Mouse (Mus musculus) midbrain, embryonic 10.5 days (tissue): ENCODE data around the gene Slc22a15. TPM values are rescaled to one million over a fixed set of nuclear protein-coding genes. Genes with fewer than 3 reads are reported as not detected.

Experiments used
- DNase-seq: peaks from one replicate; pipeline ENCODE4 v3.0.0-alpha.2; 2017; ENCODE audit warnings: low spot score
- H3K27ac ChIP-seq: fragments of 300-500 bp; sonication (generic); replicated peaks from 2 replicates; pipeline ENCODE4 v1.5.1; 2016; ENCODE audit warnings: mild to moderate bottlenecking
- H3K27me3 ChIP-seq: fragments of 300-500 bp; sonication (generic); 2 replicates; pipeline ENCODE4 v1.6.1; 2016; ENCODE audit warnings: low read depth, mild to moderate bottlenecking; ENCODE audit not compliant: poor library complexity, severe bottlenecking
- H3K36me3 ChIP-seq: fragments of 300-500 bp; sonication (generic); 2 replicates; pipeline ENCODE4 v1.6.1; 2016; ENCODE audit warnings: mild to moderate bottlenecking, moderate library complexity
- H3K4me1 ChIP-seq: fragments of 300-500 bp; sonication (generic); 2 replicates; pipeline ENCODE4 v1.6.1; 2016
- H3K4me3 ChIP-seq: fragments of 300-500 bp; sonication (generic); 2 replicates; pipeline ENCODE4 v1.5.1; 2016; ENCODE audit warnings: mild to moderate bottlenecking, moderate library complexity
- H3K9me3 ChIP-seq: fragments of 300-500 bp; sonication (generic); replicated peaks from 2 replicates; pipeline ENCODE4 v1.6.1; 2016; ENCODE audit warnings: mild to moderate bottlenecking
- WGBS: fragments of 180-500 bp; shearing (Covaris S2); methylation state at CpG from one replicate; pipeline ENCODE4 v1.1.7; 2016; 5-methylcytosine and 5-hydroxymethylcytosine counted together
- polyA plus RNA-seq: library from polyadenylated mRNA; unstranded; fragments of >200 nt; fragmentation: Nextera tagmentation; extraction: Ambion mirVana; gene quantifications from 2 replicates; pipeline ENCODE4 v1.2.1, GENCODE M21; 2016

The Slc22a15 gene
- polyA plus RNA-seq, 1 experiment from 2014 or later, result 3.7 TPM

DNA sequence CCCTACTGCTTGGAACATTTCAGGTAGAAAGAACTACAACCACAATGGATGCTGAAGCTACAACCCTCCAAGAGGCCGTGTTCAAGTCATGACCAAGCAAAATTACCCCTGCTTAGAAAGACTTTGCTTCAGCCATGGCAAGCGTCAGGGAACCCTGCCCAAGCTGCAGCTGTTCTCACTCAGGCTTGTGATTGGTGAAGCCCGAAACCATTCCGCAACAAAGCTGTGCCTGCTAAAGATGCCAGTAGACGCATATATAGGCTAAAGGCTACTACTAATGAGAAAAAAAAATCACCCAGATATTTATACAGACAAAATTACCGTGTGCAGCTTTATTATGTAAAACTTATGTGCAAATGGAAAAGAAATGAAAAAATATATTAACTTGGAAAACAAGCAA, 12.2 kb downstream of the Slc22a15 start:
- Histone ChIP-seq H3K9me3 (no peaks in the 10 kb centered on the region), H3K4me1 (no peaks in the 10 kb centered on the region), H3K4me3 (no peak overlapping the region), H3K27ac (no peak overlapping the region), H3K36me3 (peaks cover 11% of the 10 kb centered on the region; the same call in 1 of the 2 replicates), H3K27me3 (no peaks in the 10 kb centered on the region)
- WGBS, result 88% methylated on average over 6 of the region's 6 CpGs
- DNase-seq, result no peak

DNA sequence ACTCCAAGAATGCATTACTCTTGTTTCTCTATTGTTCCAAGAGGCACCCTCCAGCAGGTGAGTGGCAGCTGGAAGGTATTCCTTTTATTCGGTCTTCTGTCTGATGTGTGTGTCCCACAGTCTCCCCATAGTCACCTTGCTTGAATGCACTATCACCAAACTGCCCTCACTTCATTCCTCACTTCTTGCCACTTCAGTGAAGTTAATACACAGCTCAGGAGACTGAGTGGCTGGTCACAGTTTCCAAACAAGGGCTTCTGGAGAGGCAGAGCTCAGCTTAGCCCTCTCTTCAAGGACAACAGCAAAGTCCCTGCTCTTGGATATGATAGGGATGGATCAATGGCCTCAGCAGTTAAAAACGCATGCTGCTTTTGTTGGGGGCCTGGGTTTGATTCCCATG, 17.2 kb downstream of the Slc22a15 start:
- Histone ChIP-seq H3K27ac (no peak overlapping the region), H3K36me3 (peaks cover 4% of the 10 kb centered on the region; the same call in 1 of the 2 replicates), H3K27me3 (no peaks in the 10 kb centered on the region), H3K4me3 (no peak overlapping the region), H3K9me3 (no peaks in the 10 kb centered on the region), H3K4me1 (peaks cover 12% of the 10 kb centered on the region; the same call in 1 of the 2 replicates)
- DNase-seq, result no peak
- WGBS, result 70% methylated on average over 2 of the region's 2 CpGs

DNA sequence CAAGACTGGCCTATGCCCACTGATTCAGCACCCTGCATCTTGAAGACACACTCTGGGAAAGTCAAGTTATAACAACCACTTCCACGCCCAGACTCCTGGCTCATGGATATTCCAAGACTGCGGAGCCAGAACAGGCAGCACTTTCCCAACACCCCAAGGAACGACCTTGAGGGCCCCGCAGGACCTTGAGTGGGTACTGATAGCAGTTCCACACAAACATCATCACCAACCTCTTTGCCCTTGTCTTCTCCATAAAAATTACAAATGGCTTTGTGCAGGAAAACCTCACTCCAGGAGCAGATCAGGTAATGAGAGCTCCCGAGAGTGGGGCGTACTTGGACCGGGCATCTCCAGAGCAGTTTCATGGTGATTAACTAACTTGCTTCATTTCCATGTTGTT, 19.5 kb downstream of the Slc22a15 start:
- H3K27me3 ChIP-seq, result no peaks in the 10 kb centered on the region
- H3K36me3 ChIP-seq, result peaks cover 4% of the 10 kb centered on the region; the same call in 1 of the 2 replicates
- no peak overlapping the region for H3K27ac ChIP-seq
- WGBS, result 91% methylated on average over 7 of the region's 7 CpGs
- peaks cover 12% of the 10 kb centered on the region; the same call in 1 of the 2 replicates for H3K4me1 ChIP-seq
- H3K9me3 ChIP-seq, result no peaks in the 10 kb centered on the region
- no peak for DNase-seq
- no peak overlapping the region for H3K4me3 ChIP-seq

DNA sequence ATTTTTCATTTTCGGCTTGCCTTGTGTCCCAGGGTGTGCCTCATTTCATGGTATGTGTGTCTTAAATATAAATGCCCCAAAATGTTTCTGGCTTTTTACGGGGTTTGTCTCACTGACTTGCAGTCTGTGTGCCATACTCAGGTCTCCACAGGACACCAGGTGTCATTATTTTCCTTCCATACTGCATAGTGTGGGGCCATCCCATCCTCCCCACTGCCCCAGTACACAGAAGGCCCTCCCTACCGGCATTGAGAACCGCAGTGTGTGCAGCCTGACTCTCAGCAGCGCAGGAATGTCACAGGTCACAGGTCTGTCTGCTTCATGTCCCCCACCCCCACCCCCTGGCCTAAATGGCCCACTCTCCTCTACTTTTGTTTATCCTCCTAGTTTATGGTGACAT, 21.2 kb downstream of the Slc22a15 start:
- Histone ChIP-seq H3K27me3 (no peaks in the 10 kb centered on the region), H3K4me3 (no peak overlapping the region), H3K9me3 (no peaks in the 10 kb centered on the region), H3K4me1 (peaks cover 12% of the 10 kb centered on the region; the same call in 1 of the 2 replicates), H3K36me3 (no peaks in the 10 kb centered on the region), H3K27ac (no peak overlapping the region)
- DNase-seq, result no peak
- 86% methylated on average over 5 of the region's 5 CpGs for WGBS

DNA sequence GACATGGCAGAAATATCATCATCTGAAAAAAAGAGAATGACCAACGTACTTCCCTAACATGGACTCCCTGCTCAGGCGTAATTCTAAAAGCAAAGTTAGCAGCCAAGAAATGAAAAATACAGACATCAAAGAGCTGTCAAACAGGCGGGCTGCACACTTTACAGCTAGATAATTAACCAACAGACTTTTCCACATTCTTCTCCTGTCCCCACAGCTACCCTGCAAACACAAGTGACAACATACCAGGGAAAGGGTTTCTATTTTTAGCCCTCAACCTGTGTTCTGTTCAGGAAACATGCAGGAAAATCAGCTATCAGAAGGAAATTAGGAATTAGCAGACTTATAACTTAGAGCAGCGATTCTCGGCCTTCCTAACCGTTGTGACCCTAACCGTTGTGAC, 21.9 kb downstream of the Slc22a15 start:
- Histone ChIP-seq H3K27me3 (no peaks in the 10 kb centered on the region), H3K27ac (no peak overlapping the region), H3K9me3 (no peaks in the 10 kb centered on the region), H3K36me3 (no peaks in the 10 kb centered on the region), H3K4me3 (no peak overlapping the region), H3K4me1 (peaks cover 12% of the 10 kb centered on the region; the same call in 1 of the 2 replicates)
- DNase-seq, result no peak
- 72% methylated on average over 7 of the region's 7 CpGs for WGBS

DNA sequence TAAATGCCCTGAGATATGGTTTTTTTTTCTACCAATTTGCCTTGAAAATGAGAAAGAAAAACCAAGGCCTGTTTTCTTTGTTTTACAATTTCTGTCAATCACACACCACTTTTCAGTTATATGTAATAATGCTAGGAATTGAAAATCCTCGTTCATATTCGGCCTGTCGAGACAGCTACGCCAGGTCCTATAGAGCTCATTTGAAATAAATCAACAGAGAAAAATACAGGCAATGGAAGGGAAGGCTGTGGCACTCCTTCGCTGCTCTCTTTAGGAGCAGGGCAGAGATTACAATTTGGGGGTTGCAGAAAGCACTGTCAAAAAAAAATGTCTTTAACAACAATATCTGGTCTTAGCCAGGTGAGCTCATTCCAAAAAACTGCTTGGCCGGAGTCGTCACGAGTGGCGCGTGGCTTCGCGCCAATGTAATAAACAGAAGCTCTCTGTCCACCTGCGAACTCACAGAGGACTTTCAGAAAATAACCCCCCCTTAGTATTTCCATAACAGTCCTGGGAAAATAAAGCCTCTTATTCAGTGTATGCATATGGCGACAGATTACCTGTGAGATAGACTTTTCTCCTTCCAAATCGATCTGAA, 26.8 kb downstream of the Slc22a15 start:
- no peaks in the 10 kb centered on the region for H3K36me3 ChIP-seq
- no peak overlapping the region for H3K4me3 ChIP-seq
- no peak overlapping the region for H3K27ac ChIP-seq
- no peaks in the 10 kb centered on the region for H3K9me3 ChIP-seq
- DNase-seq, result no peak
- 0 out of 2 replicates have a peak, but pooled peaks cover 2% of the 10 kb centered on the region for H3K4me1 ChIP-seq
- H3K27me3 ChIP-seq, result no peaks in the 10 kb centered on the region
- 94% methylated on average over 15 of the region's 15 CpGs for WGBS

DNA sequence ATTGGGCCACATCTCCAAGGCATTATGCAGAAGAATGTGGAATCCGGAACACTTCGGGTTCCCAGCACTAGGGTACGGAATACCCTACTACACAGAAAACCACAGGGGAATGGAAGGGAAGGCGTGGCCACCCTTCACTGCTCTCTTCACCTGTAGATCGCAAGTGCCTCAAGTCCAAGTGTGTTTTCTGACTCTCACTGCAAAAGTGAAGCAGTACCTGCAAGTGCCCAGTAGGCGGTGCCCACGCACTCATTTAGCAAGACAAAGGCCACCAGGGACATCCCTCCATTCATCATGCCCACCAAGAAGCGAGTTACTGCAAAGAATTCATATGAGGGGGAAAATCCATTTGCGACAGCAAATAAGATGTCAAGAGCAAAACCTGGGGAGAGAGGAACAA, 27.4 kb downstream of the Slc22a15 start:
- H3K27ac ChIP-seq, result no peak overlapping the region
- peak; percentile 67 for DNase-seq
- WGBS, result 29% methylated on average over 9 of the region's 9 CpGs

DNA sequence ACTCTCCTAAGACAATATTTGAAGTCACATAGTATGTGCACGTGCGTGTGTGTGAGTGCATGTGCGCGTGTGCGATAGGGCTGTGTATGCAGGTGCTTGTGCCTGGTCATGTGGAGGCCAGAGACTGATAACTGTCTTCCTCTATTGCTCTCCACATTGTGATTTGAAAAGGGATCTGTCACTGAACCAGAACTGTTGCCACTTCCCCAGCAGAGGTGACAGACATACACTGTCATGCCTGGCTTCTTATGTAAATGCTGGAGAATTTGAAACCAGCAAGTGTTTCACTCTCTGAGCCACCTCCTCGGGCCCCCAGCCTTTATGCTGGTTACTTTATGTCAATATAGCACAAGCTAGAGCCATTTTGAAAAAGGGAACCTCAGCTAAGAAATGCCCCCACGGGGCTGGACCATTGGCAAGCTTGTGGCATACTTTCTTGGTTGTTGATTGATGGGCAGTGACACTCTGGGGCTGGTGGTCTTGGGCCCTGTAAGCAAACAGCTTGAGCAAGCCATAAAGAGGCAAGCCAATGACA, 28.8 kb downstream of the Slc22a15 start:
- Histone ChIP-seq H3K36me3 (no peaks in the 10 kb centered on the region), H3K27me3 (no peaks in the 10 kb centered on the region), H3K4me1 (no peaks in the 10 kb centered on the region), H3K9me3 (no peaks in the 10 kb centered on the region), H3K27ac (no peak overlapping the region), H3K4me3 (no peak overlapping the region)
- no peak for DNase-seq
- 86% methylated on average over 7 of the region's 7 CpGs for WGBS

More for the DNA sequence above, 27.4 kb downstream of the Slc22a15 start:
- Histone ChIP-seq H3K36me3 (no peaks in the 10 kb centered on the region), H3K27me3 (no peaks in the 10 kb centered on the region), H3K9me3 (no peaks in the 10 kb centered on the region), H3K4me1 (no peaks in the 10 kb centered on the region), H3K4me3 (no peak overlapping the region)

DNA sequence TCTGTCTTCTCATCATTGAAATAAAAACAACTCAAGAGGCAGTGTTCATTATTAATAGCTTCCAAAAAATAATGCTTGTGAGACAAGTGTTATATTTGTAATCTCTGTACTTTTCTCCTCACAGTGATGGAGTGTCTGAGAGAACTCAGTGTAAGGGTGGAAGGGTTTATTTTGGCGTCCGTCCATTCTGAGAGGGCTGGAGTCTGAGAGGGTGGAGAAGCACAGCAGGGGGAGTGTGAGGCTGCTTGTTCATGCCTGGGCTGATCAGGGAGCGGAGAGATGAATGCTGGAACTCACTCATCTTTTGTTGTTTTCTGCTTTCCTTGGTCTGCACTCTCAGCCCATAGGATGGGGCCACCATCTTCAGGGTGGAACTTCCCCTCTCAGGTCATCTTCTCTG, 38.7 kb downstream of the Slc22a15 start:
- no peaks in the 10 kb centered on the region for H3K9me3 ChIP-seq
- no peak overlapping the region for H3K27ac ChIP-seq
- no peak overlapping the region for H3K4me3 ChIP-seq
- no peak for DNase-seq
- no peaks in the 10 kb centered on the region for H3K4me1 ChIP-seq
- 26% methylated on average over 3 of the region's 3 CpGs for WGBS
- H3K27me3 ChIP-seq, result no peaks in the 10 kb centered on the region
- no peaks in the 10 kb centered on the region for H3K36me3 ChIP-seq

DNA sequence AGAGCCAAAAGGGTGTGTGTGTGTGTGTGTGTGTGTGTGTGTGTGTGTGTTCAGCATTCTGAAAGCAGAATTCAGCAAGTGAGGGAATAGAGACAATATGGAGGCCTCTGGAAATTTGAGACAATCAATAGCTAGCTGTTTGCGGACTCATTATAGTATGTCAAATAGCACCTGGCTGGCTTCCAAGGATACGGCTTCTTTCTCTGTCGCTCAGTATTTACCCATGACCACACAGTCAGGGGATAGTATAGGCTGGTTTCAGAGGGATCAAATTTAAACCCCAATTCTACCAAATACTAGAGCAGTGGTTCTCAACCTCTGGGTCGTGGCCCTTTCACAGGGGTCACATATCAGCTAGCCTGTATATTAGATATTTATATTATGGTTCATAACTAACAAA, 39.2 kb downstream of the Slc22a15 start:
- Histone ChIP-seq H3K4me1 (no peaks in the 10 kb centered on the region), H3K27me3 (peaks cover 5% of the 10 kb centered on the region), H3K4me3 (no peak overlapping the region), H3K27ac (no peak overlapping the region), H3K36me3 (no peaks in the 10 kb centered on the region), H3K9me3 (no peaks in the 10 kb centered on the region)
- 89% methylated on average over 4 of the region's 4 CpGs for WGBS
- DNase-seq, result no peak

DNA sequence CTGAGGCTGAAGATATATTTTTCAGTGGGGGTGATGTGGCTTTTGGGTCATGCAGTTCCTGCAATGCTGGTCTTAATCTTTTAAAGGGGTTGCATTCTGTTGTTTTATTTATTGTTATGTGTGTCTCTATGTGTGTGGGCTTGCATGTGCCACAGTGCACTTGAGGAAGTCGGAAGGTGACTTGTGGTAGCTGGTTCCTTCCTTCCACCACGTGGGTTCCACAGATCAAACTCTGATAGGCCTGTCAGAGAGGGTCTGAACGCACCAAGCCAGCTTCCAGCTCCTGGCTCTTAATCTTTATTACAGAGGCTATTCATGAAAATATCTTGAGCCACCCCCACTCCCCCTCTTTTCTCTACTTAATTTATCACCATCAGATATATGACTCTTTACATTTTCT, 40.4 kb downstream of the Slc22a15 start:
- Histone ChIP-seq H3K27me3 (peaks cover 15% of the 10 kb centered on the region), H3K4me3 (no peak overlapping the region), H3K9me3 (no peaks in the 10 kb centered on the region), H3K4me1 (no peaks in the 10 kb centered on the region), H3K36me3 (no peaks in the 10 kb centered on the region), H3K27ac (no peak overlapping the region)
- no peak for DNase-seq
- WGBS, result 88% methylated on average over 3 of the region's 3 CpGs

DNA sequence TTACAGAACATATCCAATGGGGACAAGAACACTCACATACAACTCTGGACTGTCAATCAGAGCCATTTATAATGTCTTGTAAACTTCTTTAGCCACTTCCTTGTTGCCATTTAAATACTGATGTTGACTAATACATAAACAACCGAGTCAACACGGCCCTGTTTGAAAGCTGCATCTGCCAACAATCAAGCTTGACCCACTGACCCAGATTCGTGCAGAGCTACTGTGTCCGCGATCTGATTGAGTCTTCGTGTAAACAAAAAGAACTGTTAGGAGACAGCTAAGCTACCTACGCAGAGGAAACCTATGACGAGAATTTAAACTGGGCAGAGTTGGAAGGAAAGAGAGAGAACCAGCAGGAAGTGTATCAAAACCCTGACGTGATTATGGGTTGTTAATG, 42.5 kb downstream of the Slc22a15 start:
- peaks cover 18% of the 10 kb centered on the region for H3K27me3 ChIP-seq
- H3K9me3 ChIP-seq, result no peaks in the 10 kb centered on the region
- 73% methylated on average over 9 of the region's 9 CpGs for WGBS
- peaks cover 14% of the 10 kb centered on the region for H3K4me1 ChIP-seq
- 0 out of 2 replicates have a peak, but pooled peaks cover 4% of the 10 kb centered on the region for H3K36me3 ChIP-seq
- no peak for DNase-seq
- H3K4me3 ChIP-seq, result no peak overlapping the region
- no peak overlapping the region for H3K27ac ChIP-seq

DNA sequence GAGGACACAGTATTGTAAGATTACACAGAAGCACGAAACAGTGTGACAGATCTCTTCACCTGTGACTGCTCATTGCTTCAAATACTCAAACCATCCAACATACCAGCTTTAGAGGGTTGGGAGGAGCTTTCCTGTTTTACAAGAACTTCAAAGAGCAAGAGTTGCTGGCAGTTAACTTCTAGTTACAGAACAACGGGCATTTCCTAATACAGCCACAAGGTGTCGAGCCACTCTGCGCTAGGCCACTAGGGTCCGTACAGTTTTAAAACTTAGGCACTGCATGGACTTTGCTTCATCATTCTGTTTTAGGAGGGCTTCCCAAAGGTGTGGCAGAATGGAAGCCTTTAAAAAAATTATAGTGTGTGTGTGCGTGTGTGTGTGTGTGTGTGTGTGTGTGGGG, 43.4 kb downstream of the Slc22a15 start:
- Histone ChIP-seq H3K4me1 (peaks cover 17% of the 10 kb centered on the region), H3K27ac (no peak overlapping the region), H3K27me3 (peaks cover 24% of the 10 kb centered on the region), H3K36me3 (0 out of 2 replicates have a peak, but pooled peaks cover 4% of the 10 kb centered on the region), H3K4me3 (no peak overlapping the region), H3K9me3 (no peaks in the 10 kb centered on the region)
- WGBS, result 79% methylated on average over 6 of the region's 6 CpGs
- no peak for DNase-seq
